Mouse (Mus musculus) midbrain, embryonic 10.5 days (tissue): ENCODE measurements around the gene Usp33. TPM values are rescaled to one million over a fixed set of nuclear protein-coding genes. Genes with fewer than 3 reads are reported as not detected.
A peak's percentile ranks its signal among the peaks of the same experiment; 100 is the strongest.
"Not testable (repeated sequence)": the region's sequence is repeated elsewhere in the genome, so short reads cannot be mapped to it uniquely, and the experiment has no call there.

Experiments used
- DNase-seq: peaks from one replicate; pipeline ENCODE4 v3.0.0-alpha.2; 2017; ENCODE audit warnings: low spot score
- H3K27ac ChIP-seq: fragments of 300-500 bp; sonication (generic); replicated peaks from 2 replicates; pipeline ENCODE4 v1.5.1; 2016; ENCODE audit warnings: mild to moderate bottlenecking
- H3K27me3 ChIP-seq: fragments of 300-500 bp; sonication (generic); 2 replicates; pipeline ENCODE4 v1.6.1; 2016; ENCODE audit warnings: low read depth, mild to moderate bottlenecking; ENCODE audit not compliant: poor library complexity, severe bottlenecking
- H3K36me3 ChIP-seq: fragments of 300-500 bp; sonication (generic); 2 replicates; pipeline ENCODE4 v1.6.1; 2016; ENCODE audit warnings: mild to moderate bottlenecking, moderate library complexity
- H3K4me1 ChIP-seq: fragments of 300-500 bp; sonication (generic); 2 replicates; pipeline ENCODE4 v1.6.1; 2016
- H3K4me3 ChIP-seq: fragments of 300-500 bp; sonication (generic); 2 replicates; pipeline ENCODE4 v1.5.1; 2016; ENCODE audit warnings: mild to moderate bottlenecking, moderate library complexity
- H3K9me3 ChIP-seq: fragments of 300-500 bp; sonication (generic); replicated peaks from 2 replicates; pipeline ENCODE4 v1.6.1; 2016; ENCODE audit warnings: mild to moderate bottlenecking
- WGBS: fragments of 180-500 bp; shearing (Covaris S2); methylation state at CpG from one replicate; pipeline ENCODE4 v1.1.7; 2016; 5-methylcytosine and 5-hydroxymethylcytosine counted together
- polyA plus RNA-seq: library from polyadenylated mRNA; unstranded; fragments of >200 nt; fragmentation: Nextera tagmentation; extraction: Ambion mirVana; gene quantifications from 2 replicates; pipeline ENCODE4 v1.2.1, GENCODE M21; 2016

Usp33 gene
- 47.2 and 58.8 TPM in 2 replicates for polyA plus RNA-seq

- peaks cover 26% of the 10 kb centered on the region for H3K4me1 ChIP-seq
- H3K36me3 ChIP-seq: peaks cover 9% of the 10 kb centered on the region; the same call in 1 of the 2 replicates
- no peaks in the 10 kb centered on the region for H3K9me3 ChIP-seq
- 7% methylated on average over 44 of the region's 44 CpGs for WGBS
- peak within 1 kb of the TSS; percentile 89 for H3K27ac ChIP-seq
- H3K4me3 ChIP-seq: peak within 1 kb of the TSS; percentile 76
- no peaks in the 10 kb centered on the region for H3K27me3 ChIP-seq
- peak; percentile 93 for DNase-seq
Measured at GRCm38 (mm10) chr3:152345732-152346632, at the start of gene Usp33. TSS of gene Usp33 (plus strand) at chr3:152346478.

GRCm38 (mm10) chr3:152300376-152301337, 45.6 kb upstream of the Usp33 start:
- Histone ChIP-seq H3K9me3 (no peaks in the 10 kb centered on the region), H3K4me1 (no peaks in the 10 kb centered on the region), H3K27me3 (no peaks in the 10 kb centered on the region), H3K36me3 (peaks cover 54% of the 10 kb centered on the region), H3K27ac (no peak overlapping the region), H3K4me3 (no peak overlapping the region)
- WGBS: 94% methylated on average over 14 of the region's 14 CpGs
- no peak for DNase-seq

DNA sequence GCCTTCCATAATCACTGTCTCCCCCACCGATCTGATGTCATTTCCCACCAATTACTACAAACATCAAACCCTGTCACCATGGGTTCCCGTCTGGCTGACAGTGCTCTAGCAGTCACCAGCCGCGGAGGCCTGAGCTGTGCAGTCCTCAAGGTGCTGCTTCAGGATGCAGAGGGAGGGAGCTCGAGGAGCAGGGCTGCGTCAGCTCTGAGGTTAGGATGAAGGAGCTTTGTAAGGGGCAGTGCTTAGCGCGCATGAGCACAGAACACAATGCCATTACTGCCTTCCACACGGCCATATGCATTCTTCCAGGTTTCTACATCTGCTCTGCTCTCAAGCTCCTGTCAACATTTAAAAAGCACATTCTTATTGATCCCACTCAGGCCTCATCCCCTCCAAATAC, 43.3 kb upstream of the Usp33 start:
- Histone ChIP-seq H3K4me1 (no peaks in the 10 kb centered on the region), H3K27me3 (no peaks in the 10 kb centered on the region), H3K4me3 (no peak overlapping the region), H3K27ac (no peak overlapping the region), H3K36me3 (peaks cover 42% of the 10 kb centered on the region), H3K9me3 (no peaks in the 10 kb centered on the region)
- 83% methylated on average over 9 of the region's 9 CpGs for WGBS
- DNase-seq: no peak

DNA sequence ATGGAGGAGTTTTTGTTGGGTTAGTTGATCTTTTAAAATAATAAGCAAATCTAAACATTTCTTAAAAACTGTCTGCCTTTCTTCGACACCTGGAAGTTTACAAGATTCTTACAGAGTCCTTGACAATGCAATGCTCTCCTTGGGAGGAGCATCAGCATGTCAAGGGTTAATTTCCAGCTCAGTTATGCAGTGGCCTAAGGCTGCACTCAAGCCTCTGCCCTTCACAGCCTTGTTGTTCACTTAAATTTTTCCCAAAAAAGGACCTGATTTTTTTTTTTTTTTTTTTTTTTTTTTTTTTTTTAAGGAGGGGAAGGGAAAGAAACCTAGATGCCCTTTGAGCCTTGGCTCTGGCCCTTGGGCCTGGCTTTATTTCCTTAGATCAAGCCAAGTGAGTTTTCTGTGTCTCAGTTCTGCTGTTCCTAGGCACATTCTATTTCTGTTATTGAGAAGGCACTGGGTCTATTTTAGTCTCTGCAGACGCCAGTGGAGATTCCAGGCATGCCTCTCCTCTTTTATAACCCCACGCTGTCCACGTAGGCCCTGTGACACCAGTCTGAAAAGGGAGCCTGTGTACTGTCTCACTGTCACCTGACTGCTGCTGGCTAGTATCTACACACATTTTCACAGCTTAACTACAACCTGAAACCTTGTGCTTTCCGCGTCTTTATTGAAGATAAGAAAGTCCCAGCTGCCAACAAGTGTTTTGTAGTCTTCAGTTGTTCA, 42.0 kb upstream of the Usp33 start:
- Histone ChIP-seq H3K4me3 (no peak overlapping the region), H3K36me3 (peaks cover 42% of the 10 kb centered on the region), H3K27me3 (no peaks in the 10 kb centered on the region), H3K9me3 (no peaks in the 10 kb centered on the region), H3K4me1 (no peaks in the 10 kb centered on the region), H3K27ac (no peak overlapping the region)
- WGBS: 78% methylated on average over 6 of the region's 6 CpGs
- DNase-seq: no peak

GRCm38 (mm10) chr3:152305080-152305479, 41.2 kb upstream of the Usp33 start:
- peaks cover 47% of the 10 kb centered on the region for H3K36me3 ChIP-seq
- no peaks in the 10 kb centered on the region for H3K9me3 ChIP-seq
- no peak overlapping the region for H3K4me3 ChIP-seq
- WGBS: 92% methylated on average over 8 of the region's 8 CpGs
- no peak overlapping the region for H3K27ac ChIP-seq
- H3K4me1 ChIP-seq: no peaks in the 10 kb centered on the region
- no peak for DNase-seq
- H3K27me3 ChIP-seq: no peaks in the 10 kb centered on the region

- H3K9me3 ChIP-seq: no peaks in the 10 kb centered on the region
- no peak overlapping the region for H3K27ac ChIP-seq
- H3K4me3 ChIP-seq: no peak overlapping the region
- WGBS: 88% methylated on average over 4 of the region's 4 CpGs
- H3K27me3 ChIP-seq: no peaks in the 10 kb centered on the region
- no peaks in the 10 kb centered on the region for H3K4me1 ChIP-seq
- no peak for DNase-seq
- peaks cover 46% of the 10 kb centered on the region for H3K36me3 ChIP-seq
Measured at GRCm38 (mm10) chr3:152305971-152306370, 40.3 kb upstream of the Usp33 start.

- H3K9me3 ChIP-seq: no peaks in the 10 kb centered on the region
- H3K27me3 ChIP-seq: no peaks in the 10 kb centered on the region
- peaks cover 45% of the 10 kb centered on the region for H3K36me3 ChIP-seq
- H3K27ac ChIP-seq: no peak overlapping the region
- no peaks in the 10 kb centered on the region for H3K4me1 ChIP-seq
- no peak for DNase-seq
- 75% methylated on average over 10 of the region's 10 CpGs for WGBS
- H3K4me3 ChIP-seq: no peak overlapping the region
Measured at GRCm38 (mm10) chr3:152308485-152309249, 37.6 kb upstream of the Usp33 start.

- no peak overlapping the region for H3K27ac ChIP-seq
- no peak for DNase-seq
- no peaks in the 10 kb centered on the region for H3K9me3 ChIP-seq
- peaks cover 45% of the 10 kb centered on the region for H3K36me3 ChIP-seq
- H3K27me3 ChIP-seq: no peaks in the 10 kb centered on the region
- H3K4me1 ChIP-seq: no peaks in the 10 kb centered on the region
- 86% methylated on average over 9 of the region's 9 CpGs for WGBS
- no peak overlapping the region for H3K4me3 ChIP-seq
Measured at GRCm38 (mm10) chr3:152309250-152309645, 37.0 kb upstream of the Usp33 start.

DNA sequence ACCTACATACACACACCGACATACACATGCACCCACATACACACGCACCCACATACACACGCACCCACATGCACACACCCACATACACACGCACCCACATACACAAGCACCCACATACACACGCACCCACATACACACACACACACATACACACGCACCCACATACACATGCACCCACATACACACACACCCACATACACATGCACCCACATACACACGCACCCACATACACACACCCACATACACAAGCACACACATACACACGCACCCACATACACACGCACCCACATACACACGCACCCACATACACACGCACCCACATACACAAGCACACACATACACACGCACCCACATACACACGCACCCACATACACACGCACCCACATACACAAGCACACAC, 31.6 kb upstream of the Usp33 start:
- not testable (repeated sequence) for DNase-seq, H3K9me3 ChIP-seq, H3K27me3 ChIP-seq, H3K4me3 ChIP-seq, H3K4me1 ChIP-seq, H3K27ac ChIP-seq
- H3K36me3 ChIP-seq: peaks cover 42% of the 10 kb centered on the region
- 77% methylated on average over 14 of the region's 14 CpGs for WGBS

DNA sequence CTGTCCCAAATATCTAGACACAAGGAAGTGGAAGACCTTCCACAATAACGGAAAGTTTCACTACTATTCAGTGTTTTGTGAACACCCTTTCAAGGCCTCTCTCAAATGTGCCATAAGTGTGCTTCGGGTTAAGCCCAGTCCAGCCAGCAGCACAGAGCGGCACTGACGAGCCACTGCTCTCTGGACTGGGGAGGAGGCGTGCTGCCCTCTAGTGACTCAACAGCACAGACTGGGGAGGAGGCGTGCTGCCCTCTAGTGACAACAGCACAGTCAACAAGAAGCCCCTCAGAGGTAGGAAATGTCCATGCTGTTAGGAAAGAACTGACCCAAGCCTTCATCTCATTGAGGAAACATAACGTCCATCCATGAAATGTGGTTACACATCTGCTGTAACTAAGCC, 30.7 kb upstream of the Usp33 start:
- DNase-seq: peak; percentile 81
- Histone ChIP-seq H3K9me3 (no peaks in the 10 kb centered on the region), H3K27ac (no peak overlapping the region), H3K4me3 (no peak overlapping the region), H3K4me1 (no peaks in the 10 kb centered on the region), H3K36me3 (peaks cover 40% of the 10 kb centered on the region), H3K27me3 (no peaks in the 10 kb centered on the region)
- 12% methylated on average over 7 of the region's 7 CpGs for WGBS

GRCm38 (mm10) chr3:152316447-152317173, 29.7 kb upstream of the Usp33 start:
- H3K36me3 ChIP-seq: peaks cover 47% of the 10 kb centered on the region
- H3K9me3 ChIP-seq, H3K27me3 ChIP-seq, H3K4me1 ChIP-seq, H3K27ac ChIP-seq, H3K4me3 ChIP-seq, DNase-seq: not testable (repeated sequence)
- WGBS: 89% methylated on average over 9 of the region's 9 CpGs
